Mouse (Mus musculus) hindbrain, embryonic 10.5 days (tissue): Measurements from ENCODE around the gene Eipr1. TPM values are rescaled to one million over a fixed set of nuclear protein-coding genes. Genes with fewer than 3 reads are reported as not detected.

Experiments used
- DNase-seq: peaks from one replicate; pipeline ENCODE4 v3.0.0-alpha.2; 2017; ENCODE audit warnings: low spot score
- H3K27ac ChIP-seq: fragments of 300-500 bp; sonication (generic); 2 replicates; pipeline ENCODE4 v1.5.1; 2016; ENCODE audit warnings: mild to moderate bottlenecking, moderate library complexity
- H3K27me3 ChIP-seq: fragments of 300-500 bp; sonication (generic); 2 replicates; pipeline ENCODE4 v1.6.1; 2016; ENCODE audit warnings: mild to moderate bottlenecking; ENCODE audit not compliant: poor library complexity, insufficient read depth, severe bottlenecking
- H3K36me3 ChIP-seq: fragments of 300-500 bp; sonication (generic); 2 replicates; pipeline ENCODE4 v1.6.1; 2016; ENCODE audit warnings: mild to moderate bottlenecking, moderate library complexity
- H3K4me1 ChIP-seq: fragments of 300-500 bp; sonication (generic); replicated peaks from 2 replicates; pipeline ENCODE4 v1.6.1; 2016; ENCODE audit warnings: mild to moderate bottlenecking
- H3K4me3 ChIP-seq: fragments of 300-500 bp; sonication (generic); 2 replicates; pipeline ENCODE4 v1.5.1; 2016; ENCODE audit warnings: mild to moderate bottlenecking, moderate library complexity
- H3K9me3 ChIP-seq: fragments of 300-500 bp; sonication (generic); 2 replicates; pipeline ENCODE4 v1.6.1; 2016; ENCODE audit warnings: mild to moderate bottlenecking, moderate library complexity
- WGBS: fragments of 180-500 bp; shearing (Covaris S2); methylation state at CpG from one replicate; pipeline ENCODE4 v1.1.7; 2016; 5-methylcytosine and 5-hydroxymethylcytosine counted together
- polyA plus RNA-seq: library from polyadenylated mRNA; unstranded; fragments of >200 nt; fragmentation: Nextera tagmentation; extraction: Ambion mirVana; gene quantifications from 2 replicates; pipeline ENCODE4 v1.2.1, GENCODE M21; 2016

The Eipr1 gene
- polyA plus RNA-seq = 44.2 and 55.2 TPM in 2 replicates

GRCm38 (mm10) chr12:28751508-28752263, at the start of gene Eipr1:
TSS of gene Eipr1 (plus strand) at chr12:28751803.
- Histone ChIP-seq H3K4me3 (peak within 1 kb of the TSS; percentile 94), H3K36me3 (peaks cover 6% of the 10 kb centered on the region), H3K9me3 (no peaks in the 10 kb centered on the region), H3K27me3 (no peaks in the 10 kb centered on the region), H3K27ac (peak within 1 kb of the TSS; percentile 91), H3K4me1 (peaks cover 40% of the 10 kb centered on the region)
- DNase-seq = peak; percentile 90
- 5% methylated on average over 36 of the region's 36 CpGs for WGBS

DNA sequence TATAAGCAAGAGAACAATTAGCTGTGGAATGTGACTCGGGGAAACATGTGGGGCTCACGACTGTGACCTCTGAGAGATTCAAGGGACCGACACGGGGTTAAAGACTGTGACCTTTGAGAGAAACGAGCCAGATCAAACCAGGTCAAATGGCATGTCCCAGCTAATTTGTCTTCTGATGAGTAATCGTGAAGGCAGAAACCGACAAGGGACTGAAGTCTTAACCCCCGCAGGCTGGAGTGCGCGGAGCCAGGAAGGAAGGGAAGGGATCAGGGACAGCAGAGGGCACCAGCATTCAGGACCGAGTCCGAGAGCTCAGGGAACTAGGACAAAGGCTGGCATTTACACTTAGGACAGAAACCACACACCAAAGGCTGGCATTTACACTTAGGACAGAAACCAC, 47.2 kb upstream of the Eipr1 start:
- peaks cover 84% of the 10 kb centered on the region for H3K27me3 ChIP-seq
- DNase-seq = peak; percentile 60
- no peaks in the 10 kb centered on the region for H3K9me3 ChIP-seq
- no peak overlapping the region for H3K4me3 ChIP-seq
- peaks cover 11% of the 10 kb centered on the region for H3K36me3 ChIP-seq
- peaks cover 29% of the 10 kb centered on the region for H3K4me1 ChIP-seq
- WGBS = 5% methylated on average over 12 of the region's 12 CpGs
- peak overlapping the region; percentile 73 for H3K27ac ChIP-seq

DNA sequence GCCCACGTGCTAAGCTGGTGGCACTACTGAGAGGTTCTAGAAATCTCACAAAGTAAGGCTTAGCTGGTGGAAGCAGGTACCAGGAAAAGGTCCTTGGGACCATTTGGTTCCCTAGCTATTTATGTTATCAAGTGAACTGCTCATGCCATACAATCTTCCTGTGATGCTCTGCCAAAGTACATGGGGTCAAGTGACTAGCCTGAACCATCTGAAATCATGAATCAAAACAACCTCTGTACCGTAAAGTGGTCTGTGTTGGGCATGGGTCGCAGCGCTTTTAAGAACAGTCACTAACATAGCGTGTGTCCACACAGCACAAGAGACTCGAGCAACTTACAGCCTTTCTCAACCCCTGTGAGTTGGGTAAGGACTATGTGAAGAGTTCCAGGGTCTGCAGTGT, 46.4 kb upstream of the Eipr1 start:
- Histone ChIP-seq H3K4me1 (peaks cover 24% of the 10 kb centered on the region), H3K27ac (0 out of 2 replicates have a peak overlapping the region, but pooled peaks have one; percentile 73), H3K4me3 (no peak overlapping the region), H3K27me3 (peaks cover 88% of the 10 kb centered on the region), H3K9me3 (no peaks in the 10 kb centered on the region), H3K36me3 (peaks cover 19% of the 10 kb centered on the region)
- 90% methylated on average over 6 of the region's 6 CpGs for WGBS
- DNase-seq = no peak

- Histone ChIP-seq H3K4me3 (no peak overlapping the region), H3K36me3 (peaks cover 44% of the 10 kb centered on the region), H3K9me3 (no peaks in the 10 kb centered on the region), H3K27me3 (peaks cover 60% of the 10 kb centered on the region), H3K27ac (no peak overlapping the region), H3K4me1 (peaks cover 19% of the 10 kb centered on the region)
- 87% methylated on average over 4 of the region's 4 CpGs for WGBS
- DNase-seq = no peak
Measured at GRCm38 (mm10) chr12:28708154-28708553, 43.4 kb upstream of the Eipr1 start.

GRCm38 (mm10) chr12:28710566-28711185, 40.9 kb upstream of the Eipr1 start:
- H3K27ac ChIP-seq = no peak overlapping the region
- peaks cover under 1% of the 10 kb centered on the region; the same call in 1 of the 2 replicates for H3K4me1 ChIP-seq
- no peaks in the 10 kb centered on the region for H3K9me3 ChIP-seq
- H3K36me3 ChIP-seq = peaks cover 50% of the 10 kb centered on the region
- peaks cover 45% of the 10 kb centered on the region for H3K27me3 ChIP-seq
- 74% methylated on average over 22 of the region's 22 CpGs for WGBS
- H3K4me3 ChIP-seq = no peak overlapping the region
- no peak for DNase-seq

DNA sequence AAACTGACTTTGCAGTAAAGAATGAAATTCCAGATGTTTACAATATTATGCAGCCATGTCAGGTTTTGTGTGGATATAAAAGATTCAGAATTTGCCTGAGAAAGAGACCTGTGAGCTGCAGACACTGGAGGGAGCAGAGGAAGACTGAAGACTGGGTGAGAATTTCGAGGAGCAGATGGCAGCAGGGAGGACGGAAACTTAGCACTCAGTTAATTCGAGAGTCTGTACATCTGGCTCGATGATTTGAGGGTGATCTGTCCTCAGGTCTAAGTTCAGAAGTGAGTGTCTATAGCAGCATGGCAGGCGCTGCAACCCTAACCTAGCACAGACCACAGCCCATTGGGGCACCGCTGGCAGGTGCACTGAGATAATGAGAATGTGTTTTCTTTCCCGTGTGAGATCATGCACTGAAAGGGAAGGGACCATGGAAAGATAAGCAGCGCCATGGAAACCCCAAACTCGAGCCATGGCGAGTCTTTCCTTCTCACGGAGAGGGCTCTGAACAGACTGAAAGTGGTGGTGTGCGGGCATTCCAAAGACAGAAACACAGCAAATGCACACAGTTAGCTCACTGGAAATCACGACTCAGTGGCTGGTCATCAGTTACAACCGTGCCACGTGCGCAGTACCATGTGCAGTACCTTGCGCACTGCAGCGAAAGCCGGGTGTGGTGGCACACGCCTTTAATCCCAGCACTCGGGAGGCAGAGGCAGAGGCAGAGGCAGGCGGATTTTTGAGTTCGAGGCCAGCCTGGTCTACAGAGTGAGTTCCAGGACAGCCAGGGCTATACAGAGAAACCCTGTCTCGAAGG, 36.6 kb upstream of the Eipr1 start:
- Histone ChIP-seq H3K4me3 (no peak overlapping the region), H3K27ac (no peak overlapping the region), H3K9me3 (no peaks in the 10 kb centered on the region), H3K27me3 (peaks cover 1% of the 10 kb centered on the region; the same call in 1 of the 2 replicates), H3K4me1 (peaks cover 15% of the 10 kb centered on the region), H3K36me3 (peaks cover 61% of the 10 kb centered on the region)
- WGBS = 91% methylated on average over 24 of the region's 24 CpGs
- no peak for DNase-seq

- 69% methylated on average over 2 of the region's 2 CpGs for WGBS
- Histone ChIP-seq H3K4me1 (peaks cover 15% of the 10 kb centered on the region), H3K27ac (no peak overlapping the region), H3K4me3 (no peak overlapping the region), H3K27me3 (no peaks in the 10 kb centered on the region), H3K9me3 (no peaks in the 10 kb centered on the region), H3K36me3 (peaks cover 61% of the 10 kb centered on the region)
- DNase-seq = no peak
Measured at GRCm38 (mm10) chr12:28717066-28717465, 34.5 kb upstream of the Eipr1 start.

DNA sequence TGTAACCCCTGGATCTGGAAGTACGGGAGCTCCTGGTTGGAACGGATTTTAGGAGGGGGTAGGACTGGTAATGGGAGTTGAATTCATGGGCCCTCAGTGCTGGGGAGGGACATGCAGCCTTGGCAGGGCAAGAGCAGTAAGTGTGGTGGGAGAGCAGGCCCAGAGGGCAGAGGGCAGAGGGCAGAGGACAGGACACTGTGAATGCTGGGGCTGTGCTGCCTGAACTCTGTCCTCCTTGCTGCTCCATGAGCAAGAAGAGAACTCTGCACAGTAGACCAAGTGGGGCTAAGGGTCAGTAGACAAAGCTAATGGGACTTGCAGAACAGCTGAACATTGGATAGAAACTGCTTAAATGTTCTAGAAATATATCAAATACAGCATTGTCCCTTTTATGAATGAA, 33.5 kb upstream of the Eipr1 start:
- Histone ChIP-seq H3K27ac (no peak overlapping the region), H3K4me3 (no peak overlapping the region), H3K36me3 (peaks cover 62% of the 10 kb centered on the region), H3K9me3 (no peaks in the 10 kb centered on the region), H3K27me3 (no peaks in the 10 kb centered on the region), H3K4me1 (peaks cover 15% of the 10 kb centered on the region)
- no peak for DNase-seq
- WGBS = 91% methylated on average over 2 of the region's 2 CpGs

DNA sequence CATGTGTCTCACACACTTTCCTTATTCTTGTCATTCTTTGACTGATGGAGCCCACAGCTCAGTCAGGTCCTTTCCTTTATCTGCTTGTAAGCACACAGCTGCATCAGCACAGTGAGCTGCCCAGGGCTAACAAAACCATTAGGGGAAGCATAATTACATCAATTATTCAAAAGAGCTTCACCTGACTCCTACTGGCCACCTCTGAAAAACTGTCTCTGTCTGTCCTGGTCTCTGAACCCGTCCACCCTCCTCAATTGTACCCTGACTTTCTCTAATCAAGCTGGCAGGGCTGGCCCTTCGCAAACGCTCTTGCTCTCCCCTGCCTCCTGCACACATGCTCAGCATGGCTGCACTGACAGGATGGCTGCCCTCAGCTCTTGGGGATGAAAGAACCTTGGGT, 27.2 kb upstream of the Eipr1 start:
- WGBS = 81% methylated on average over 3 of the region's 3 CpGs
- Histone ChIP-seq H3K27ac (no peak overlapping the region), H3K9me3 (no peaks in the 10 kb centered on the region), H3K4me1 (peaks cover 5% of the 10 kb centered on the region), H3K36me3 (peaks cover 54% of the 10 kb centered on the region), H3K4me3 (no peak overlapping the region), H3K27me3 (no peaks in the 10 kb centered on the region)
- no peak for DNase-seq

- H3K27ac ChIP-seq = no peak overlapping the region
- H3K9me3 ChIP-seq = no peaks in the 10 kb centered on the region
- no peaks in the 10 kb centered on the region for H3K4me1 ChIP-seq
- WGBS = 92% methylated on average over 4 of the region's 4 CpGs
- no peak for DNase-seq
- H3K4me3 ChIP-seq = no peak overlapping the region
- H3K27me3 ChIP-seq = no peaks in the 10 kb centered on the region
- H3K36me3 ChIP-seq = peaks cover 53% of the 10 kb centered on the region
Measured at GRCm38 (mm10) chr12:28726204-28726603, 25.4 kb upstream of the Eipr1 start.

DNA sequence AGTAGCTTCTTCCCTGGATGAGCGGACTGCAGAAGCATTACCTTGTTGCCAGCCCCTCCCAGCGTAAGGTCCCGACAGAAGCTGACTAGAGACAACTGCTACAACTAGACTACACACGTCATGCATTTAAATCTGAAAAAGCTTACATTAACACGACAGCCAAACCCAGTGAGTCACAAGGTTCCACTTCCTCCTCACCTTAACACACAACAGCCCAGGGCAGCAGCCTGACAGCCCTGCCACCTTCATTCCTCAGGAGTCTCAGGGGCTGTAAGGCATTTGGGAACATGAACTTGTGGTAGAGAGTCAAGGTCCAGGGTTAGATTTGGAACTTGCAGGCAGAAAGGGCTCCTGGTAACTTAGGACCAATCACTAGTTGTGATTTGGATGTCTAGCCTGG, 24.5 kb upstream of the Eipr1 start:
- Histone ChIP-seq H3K36me3 (peaks cover 50% of the 10 kb centered on the region), H3K4me3 (no peak overlapping the region), H3K9me3 (no peaks in the 10 kb centered on the region), H3K27ac (no peak overlapping the region), H3K4me1 (no peaks in the 10 kb centered on the region), H3K27me3 (no peaks in the 10 kb centered on the region)
- WGBS = 90% methylated on average over 5 of the region's 5 CpGs
- DNase-seq = no peak

DNA sequence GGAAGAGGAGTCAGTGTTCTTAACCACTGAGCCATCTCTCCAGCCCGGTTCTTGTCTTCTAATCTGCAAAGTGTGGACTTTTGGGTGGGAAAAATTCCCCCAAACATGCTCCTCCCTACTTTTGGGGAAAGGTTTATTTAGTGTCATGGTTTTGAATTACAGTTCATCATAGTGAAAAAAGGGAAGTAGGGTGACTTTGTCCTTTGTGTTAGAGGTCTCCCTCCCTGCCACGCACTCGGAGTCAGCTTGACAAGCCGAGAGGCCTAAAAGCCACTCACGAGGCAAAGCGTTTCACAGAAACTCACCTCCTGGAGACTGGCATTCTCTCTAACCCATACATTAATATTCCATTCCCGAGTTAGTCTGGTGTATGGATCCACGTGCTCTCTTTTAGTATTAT, 19.0 kb upstream of the Eipr1 start:
- H3K27me3 ChIP-seq = no peaks in the 10 kb centered on the region
- no peak for DNase-seq
- no peaks in the 10 kb centered on the region for H3K4me1 ChIP-seq
- H3K36me3 ChIP-seq = peaks cover 75% of the 10 kb centered on the region
- WGBS = 93% methylated on average over 8 of the region's 8 CpGs
- 0 out of 2 replicates have a peak, but pooled peaks cover 6% of the 10 kb centered on the region for H3K9me3 ChIP-seq
- H3K4me3 ChIP-seq = no peak overlapping the region
- no peak overlapping the region for H3K27ac ChIP-seq
